Mouse (Mus musculus) brain, embryonic 18.5 days (tissue): Measurements from ENCODE around the gene Zranb3.

Experiments
- DNase-seq: peaks from one replicate; pipeline ENCODE4 v3.0.0-alpha.2; 2012; ENCODE audit warnings: low read depth, low spot score

Gene Zranb3

DNA sequence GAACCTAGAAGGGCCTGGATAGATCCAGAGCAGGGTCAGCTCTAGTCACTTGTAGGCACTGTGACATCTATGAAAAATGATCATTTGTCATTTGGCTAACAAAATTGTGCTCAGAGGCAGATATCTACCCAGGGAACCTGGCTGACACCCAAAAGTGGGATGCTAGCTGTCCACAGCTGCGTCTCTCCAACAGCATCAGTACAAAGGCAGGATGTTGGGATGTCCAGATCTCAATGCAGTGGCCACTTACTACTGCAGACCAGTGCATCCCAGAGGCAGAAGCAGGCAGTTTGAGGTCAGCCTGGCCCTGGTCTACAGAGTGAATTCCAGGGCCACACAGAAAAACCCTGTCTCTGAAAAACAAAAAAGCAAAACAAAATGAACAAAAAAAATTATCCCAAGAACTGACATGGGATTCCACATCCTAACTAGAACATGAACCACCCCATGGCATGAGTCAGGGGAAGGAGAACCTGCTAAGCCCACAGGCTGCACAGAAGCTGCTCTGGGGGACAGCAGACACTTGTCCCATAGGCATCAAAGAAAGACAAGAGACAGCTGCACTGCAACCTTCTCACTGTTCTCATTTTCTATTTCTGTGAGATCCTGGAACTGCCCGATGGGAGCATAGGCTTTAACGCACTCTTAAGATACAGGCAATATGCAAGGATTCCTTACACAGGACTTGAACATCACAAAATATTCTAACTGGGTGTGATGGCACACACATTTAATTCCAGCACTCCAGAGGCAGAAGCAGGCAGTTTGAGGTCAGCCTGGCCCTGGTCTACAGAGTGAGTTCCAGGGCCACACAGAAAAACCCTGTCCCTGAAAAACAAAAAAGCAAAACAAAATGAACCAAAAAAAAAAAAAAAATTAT lies 156.9 kb downstream of the Zranb3 start:
- DNase-seq, result no peak

DNA sequence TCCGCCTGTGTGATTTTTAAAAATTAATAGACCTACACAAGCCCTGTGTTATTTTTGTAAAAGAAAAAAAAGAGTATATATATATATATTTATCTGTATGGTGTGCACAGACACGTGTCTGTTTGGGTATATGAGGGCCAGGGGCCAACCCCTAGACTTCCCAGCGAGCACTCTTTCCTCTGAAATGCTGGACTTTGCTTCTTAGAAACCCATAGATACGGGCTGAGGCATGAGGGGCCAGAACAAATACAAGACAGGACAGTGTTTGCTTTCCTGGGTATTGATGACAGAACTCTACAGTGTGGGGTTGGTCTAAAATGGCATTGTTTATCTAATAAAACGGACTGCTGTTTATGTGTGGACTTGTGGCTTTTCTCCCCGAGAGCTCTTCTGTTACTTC lies 159.3 kb downstream of the Zranb3 start:
- DNase-seq, result no peak

DNA sequence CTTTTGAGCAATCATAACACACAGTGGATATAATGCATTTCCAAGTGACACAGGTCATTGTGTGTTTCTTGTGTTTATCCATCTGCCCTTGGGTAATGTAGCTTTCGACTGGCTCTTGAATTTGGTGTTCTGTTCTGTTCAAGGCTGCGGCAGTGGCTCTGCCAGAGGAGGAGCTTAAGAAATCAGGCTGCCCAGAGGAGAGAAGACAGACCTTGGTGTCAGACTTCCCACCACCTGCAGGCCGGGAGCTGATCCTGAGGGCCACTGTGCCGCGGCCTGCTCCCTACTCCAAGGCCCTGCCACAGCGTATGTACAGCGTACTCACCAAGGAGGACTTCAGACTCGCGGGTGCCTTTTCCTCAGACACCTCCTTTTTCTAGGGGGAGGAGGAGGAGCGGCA lies 160.6 kb downstream of the Zranb3 start:
- no peak for DNase-seq

DNA sequence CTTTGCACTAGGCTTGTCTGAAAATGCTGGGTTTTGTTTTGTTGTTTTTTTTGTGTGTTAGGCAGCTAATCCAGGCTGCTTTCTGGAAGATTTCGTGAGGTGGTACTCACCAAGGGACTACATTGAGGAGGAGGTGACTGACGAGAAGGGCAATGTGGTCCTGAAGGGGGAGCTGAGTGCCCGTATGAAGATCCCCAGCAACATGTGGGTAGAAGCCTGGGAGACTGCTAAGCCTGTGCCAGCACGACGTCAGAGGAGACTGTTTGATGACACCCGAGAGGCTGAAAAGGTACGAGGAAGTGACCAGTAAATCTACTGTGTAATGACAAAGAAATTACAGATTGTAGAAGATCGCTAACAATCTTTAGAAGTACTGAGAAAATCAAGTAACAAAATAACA lies 165.6 kb downstream of the Zranb3 start:
- DNase-seq, result no peak

DNA sequence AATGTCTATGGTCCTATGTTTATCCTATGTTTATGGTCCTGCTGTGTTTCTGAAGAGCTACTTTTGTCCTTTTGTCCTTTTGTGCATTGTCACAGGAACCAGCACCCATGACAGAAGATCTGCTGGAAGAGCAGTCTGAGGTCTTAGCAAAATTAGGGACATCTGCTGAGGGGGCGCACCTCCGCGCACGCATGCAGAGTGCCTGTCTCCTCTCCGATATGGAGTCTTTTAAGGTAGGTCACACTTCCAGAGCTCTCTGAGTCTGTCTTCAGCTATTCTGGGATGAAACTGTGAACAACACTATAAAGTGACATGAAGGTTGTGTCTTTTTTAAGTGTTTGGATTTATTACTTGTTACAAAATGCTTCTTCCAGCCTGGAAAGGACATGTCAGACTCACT lies 168.5 kb downstream of the Zranb3 start:
- DNase-seq, result no peak

DNA sequence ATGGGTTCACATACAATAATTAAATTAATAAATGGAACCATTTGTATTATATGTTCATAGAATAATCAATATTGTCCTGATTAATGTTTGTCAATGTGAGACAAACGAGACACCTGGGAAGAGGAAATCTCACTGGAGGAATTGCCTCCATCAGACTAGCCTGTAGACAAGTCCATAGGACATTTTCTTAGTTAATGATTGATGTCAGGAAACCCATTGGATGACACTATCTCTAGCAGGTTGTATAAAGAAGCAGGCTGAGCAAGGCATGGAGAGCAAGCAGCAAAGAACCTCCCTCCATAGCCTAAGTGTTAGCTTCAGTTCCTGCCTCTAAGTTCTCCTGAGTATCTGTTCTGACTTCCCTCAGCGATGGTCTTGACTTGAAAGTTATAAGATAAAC lies 169.4 kb downstream of the Zranb3 start:
- DNase-seq, result no peak

DNA sequence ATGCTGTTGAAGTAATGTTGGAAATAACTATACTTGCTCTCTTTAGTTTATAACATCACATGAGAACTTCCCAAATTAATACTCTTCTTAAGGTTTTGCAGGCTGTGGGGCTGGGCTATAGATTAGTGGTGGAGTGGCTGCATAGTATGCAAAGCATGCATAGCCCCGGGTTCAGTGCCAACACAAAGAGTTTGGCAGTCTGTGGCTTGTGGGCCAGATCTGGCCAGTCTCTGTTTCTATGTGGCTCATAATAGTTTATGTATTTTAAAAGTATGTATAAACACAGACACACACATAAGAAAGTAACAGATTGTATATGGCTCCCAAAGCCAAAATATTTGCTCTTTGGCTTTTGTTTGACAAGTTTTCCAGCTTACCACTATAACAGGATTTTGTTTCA lies 187.0 kb downstream of the Zranb3 start:
- no peak for DNase-seq

DNA sequence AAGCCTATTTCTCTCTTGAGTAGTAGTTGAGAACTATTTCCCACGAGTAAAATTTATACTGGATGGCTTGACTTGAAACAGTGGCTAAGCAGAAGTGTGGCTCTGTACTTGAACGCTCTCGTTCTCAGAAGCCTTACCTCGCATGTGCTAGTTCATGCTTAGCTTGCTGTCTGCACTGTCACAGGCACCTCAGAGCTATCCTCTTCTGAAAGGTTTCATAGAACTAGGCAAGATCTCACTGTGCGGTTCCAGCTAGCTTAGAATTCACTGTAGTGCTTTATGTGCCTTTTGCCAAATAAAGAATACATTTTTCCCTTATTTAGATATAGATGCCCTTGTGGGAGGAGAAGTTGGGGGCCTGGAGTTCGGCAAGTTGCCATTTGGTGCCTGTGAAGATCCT lies 187.5 kb downstream of the Zranb3 start:
- DNase-seq, result no peak

DNA sequence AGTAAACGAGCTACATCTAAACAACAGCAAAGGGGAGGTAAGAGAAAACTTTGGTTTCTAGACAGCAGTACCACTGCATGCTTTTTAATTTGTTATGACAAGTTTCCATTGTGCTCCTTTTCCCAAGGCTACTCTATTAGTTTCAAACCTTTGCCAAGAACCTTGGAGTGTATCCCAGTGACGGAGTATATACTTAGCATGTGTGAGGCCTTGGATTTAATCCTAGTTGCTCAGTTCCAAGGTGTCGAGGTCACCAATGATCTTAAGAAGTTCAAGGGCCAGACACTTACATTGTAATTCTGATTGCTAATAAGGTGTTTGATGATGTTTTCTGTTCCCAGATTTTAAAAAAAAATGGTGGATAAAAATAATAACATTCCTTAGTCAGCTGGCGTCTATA lies 189.7 kb downstream of the Zranb3 start:
- no peak for DNase-seq

DNA sequence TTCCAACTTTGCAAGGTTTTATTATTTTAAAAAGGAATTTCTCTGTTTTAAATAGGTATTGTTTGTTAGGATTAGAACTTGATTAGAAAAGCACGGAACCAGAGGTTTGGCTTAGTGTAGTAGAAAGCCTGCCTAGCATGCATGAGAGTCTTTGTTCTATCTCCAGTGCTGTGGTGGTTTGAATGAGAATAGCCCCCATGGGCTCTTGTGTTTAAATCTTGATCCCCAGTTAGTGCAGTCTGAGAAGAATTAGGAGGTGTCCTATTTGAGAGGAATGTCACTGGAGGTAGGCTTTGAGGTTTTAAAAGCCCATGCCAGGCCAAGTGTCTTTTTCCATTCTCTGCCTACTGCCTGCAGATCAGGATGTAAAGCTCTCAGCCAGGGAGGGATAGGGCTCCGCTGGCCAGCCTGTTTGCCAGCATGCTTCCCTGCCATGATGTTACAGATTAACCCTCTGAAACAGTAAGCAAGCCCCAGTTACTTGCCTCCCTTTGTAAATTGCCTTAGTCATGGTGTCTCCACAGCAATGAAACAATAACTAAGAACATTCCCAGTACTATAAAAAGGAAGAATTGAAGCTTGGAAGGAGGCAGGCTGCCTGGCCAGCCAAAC lies 198.0 kb downstream of the Zranb3 start:
- DNase-seq, result no peak
